Mouse (Mus musculus): ENCODE measurements around the gene Prokr1. TPM values are rescaled to one million over a fixed set of nuclear protein-coding genes. Genes with fewer than 3 reads are reported as not detected.

Prokr1 gene
- total and polyA plus RNA-seq, 2 experiments from 2014 or later, result 0.11 to 1.7 TPM

DNA sequence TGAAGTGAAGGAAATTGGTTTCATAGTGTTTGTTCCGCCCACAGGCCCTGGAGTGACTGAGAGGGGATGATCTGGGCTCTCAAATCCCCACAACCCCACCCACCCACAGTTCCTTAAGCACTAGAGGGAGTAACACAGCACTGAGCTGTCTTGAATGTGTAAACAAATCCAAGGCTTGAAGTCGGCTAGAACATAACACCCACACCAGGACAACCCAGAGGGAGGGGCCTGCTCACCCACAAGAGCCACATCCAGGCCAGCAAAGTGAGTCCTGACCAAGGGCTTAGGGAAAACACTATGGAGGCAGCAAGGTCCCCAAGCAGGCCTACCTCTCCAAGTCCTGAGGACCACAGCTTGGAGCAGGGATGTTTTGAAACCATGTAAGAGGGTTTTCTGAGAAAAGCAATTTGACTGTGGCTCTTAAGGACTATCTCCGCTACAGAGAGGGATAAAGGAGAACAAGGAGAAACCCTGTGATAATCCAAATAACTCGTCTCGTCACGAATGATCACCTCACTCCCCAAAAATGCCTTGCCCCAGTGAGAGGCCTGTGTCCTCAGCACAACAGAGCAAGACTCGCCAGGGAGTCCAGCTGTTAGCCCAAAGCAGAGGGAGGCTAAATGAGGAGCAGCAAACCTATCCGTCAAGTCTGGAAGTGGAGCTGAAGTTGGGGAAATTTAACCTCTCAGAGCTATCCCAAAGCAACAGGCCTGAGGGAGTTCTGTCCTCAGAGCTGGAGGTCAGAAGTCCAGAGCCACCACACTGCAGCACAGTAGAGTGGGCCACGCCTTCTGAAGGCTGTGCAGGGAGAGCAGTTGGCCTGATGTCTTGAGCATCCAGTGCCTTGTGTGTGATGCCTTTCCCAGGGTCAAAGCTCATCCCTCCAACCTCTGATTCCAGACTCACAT lies 22.6 kb downstream of the Prokr1 start:
- Histone ChIP-seq H3K4me2 (ENCODE audit: low read depth, low read length) (no peak overlapping the region), H3K9me3 (replicated peaks; ENCODE audit: control insufficient read depth, low read length) (no peaks in the 10 kb centered on the region; the same call in 1 of the 2 replicates), H3K36me3 (replicated peaks; ENCODE audit: control insufficient read depth, insufficient read depth, low read length) (no peaks in the 10 kb centered on the region), H3K9ac (replicated peaks; ENCODE audit: low read depth, low read length) (no peak overlapping the region), H3K4me3 (ENCODE audit: low read depth, low read length) (no peak overlapping the region), H3K27ac (ENCODE audit: low read depth) (no peak overlapping the region), H3K4me1 (ENCODE audit: control insufficient read depth, insufficient read depth) (no peaks in the 10 kb centered on the region), H3K27me3 (ENCODE audit: control insufficient read depth, insufficient read depth, low read length) (no peaks in the 10 kb centered on the region)
- no peak for TF ChIP-seq CTCF (IDR thresholded peaks at IDR 0.05; ENCODE audit: low read depth)
- no peak for TF ChIP-seq EP300 (IDR thresholded peaks at IDR 0.05; ENCODE audit: low read depth)
- DNase-seq (ENCODE audit: low spot score) (no peak), ATAC-seq (ENCODE audit: insufficient read depth, low read depth) (peak; percentile 27; the same call in 1 of the 2 replicates)
- WGBS, result 61% methylated on average over 9 of the region's 9 CpGs

DNA sequence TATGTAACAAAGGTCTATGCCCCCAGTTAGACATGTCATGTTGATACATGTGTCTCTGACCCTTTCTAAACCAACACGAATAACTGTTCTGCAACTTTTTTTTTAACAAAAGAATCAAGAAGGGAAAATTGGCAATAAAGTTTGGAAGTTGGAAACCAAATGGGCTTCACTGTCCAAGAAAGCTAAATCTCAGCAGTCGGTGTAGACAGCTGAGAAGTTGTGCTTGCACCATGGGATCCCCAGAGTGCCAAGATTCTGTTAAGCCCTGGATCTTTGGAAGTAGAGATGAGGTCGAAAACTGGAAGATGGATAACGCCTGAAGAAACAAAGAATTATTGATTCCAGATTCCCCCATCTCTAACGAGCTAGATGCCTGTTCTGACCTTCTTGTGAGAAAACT lies 25.4 kb downstream of the Prokr1 start:
- no peak for ATAC-seq (ENCODE audit: insufficient read depth, low read depth)
- no peak for DNase-seq (ENCODE audit: low spot score)
- Histone ChIP-seq H3K9me3 (replicated peaks; ENCODE audit: control insufficient read depth, low read length) (no peaks in the 10 kb centered on the region; the same call in 1 of the 2 replicates), H3K36me3 (replicated peaks; ENCODE audit: control insufficient read depth, insufficient read depth, low read length) (no peaks in the 10 kb centered on the region), H3K4me2 (ENCODE audit: low read depth, low read length) (no peak overlapping the region), H3K27ac (ENCODE audit: low read depth) (no peak overlapping the region), H3K4me3 (ENCODE audit: low read depth, low read length) (no peak overlapping the region), H3K9ac (replicated peaks; ENCODE audit: low read depth, low read length) (no peak overlapping the region), H3K27me3 (ENCODE audit: control insufficient read depth, insufficient read depth, low read length) (no peaks in the 10 kb centered on the region), H3K4me1 (ENCODE audit: control insufficient read depth, insufficient read depth) (no peaks in the 10 kb centered on the region)
- TF ChIP-seq CTCF (IDR thresholded peaks at IDR 0.05; ENCODE audit: low read depth) (no peak), EP300 (IDR thresholded peaks at IDR 0.05; ENCODE audit: low read depth) (no peak)
- 57% methylated on average over 5 of the region's 5 CpGs for WGBS

DNA sequence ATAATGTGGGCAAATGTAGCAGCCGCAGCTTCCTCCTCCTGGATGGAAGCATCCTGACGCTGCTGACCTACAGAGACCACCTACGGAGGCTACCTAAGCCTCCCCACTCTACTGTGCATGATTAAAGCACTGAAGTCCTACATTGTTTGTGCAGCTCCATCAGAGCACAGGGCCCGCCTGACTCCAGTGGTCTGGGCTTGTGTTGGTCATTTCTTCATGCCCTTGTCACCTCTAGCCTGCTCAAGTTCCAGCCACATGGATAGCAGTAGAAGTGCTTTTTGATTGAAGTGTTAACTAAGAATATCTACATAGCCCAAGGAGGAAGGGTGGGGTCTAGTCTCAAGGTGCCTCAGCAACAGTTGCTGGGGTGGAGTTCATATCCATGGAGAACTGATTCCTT lies 26.2 kb downstream of the Prokr1 start:
- no peaks in the 10 kb centered on the region for H3K27me3 ChIP-seq (ENCODE audit: control insufficient read depth, insufficient read depth, low read length)
- DNase-seq (ENCODE audit: low spot score) (no peak), ATAC-seq (ENCODE audit: insufficient read depth, low read depth) (no peak)
- no peak overlapping the region for H3K4me2 ChIP-seq (ENCODE audit: low read depth, low read length)
- no peak overlapping the region for H3K4me3 ChIP-seq (ENCODE audit: low read depth, low read length)
- H3K9ac ChIP-seq (replicated peaks; ENCODE audit: low read depth, low read length), result no peak overlapping the region
- 77% methylated on average over 4 of the region's 4 CpGs for WGBS
- no peaks in the 10 kb centered on the region for H3K4me1 ChIP-seq (ENCODE audit: control insufficient read depth, insufficient read depth)
- H3K27ac ChIP-seq (ENCODE audit: low read depth), result no peak overlapping the region
- no peaks in the 10 kb centered on the region for H3K36me3 ChIP-seq (replicated peaks; ENCODE audit: control insufficient read depth, insufficient read depth, low read length)
- TF ChIP-seq CTCF (IDR thresholded peaks at IDR 0.05; ENCODE audit: low read depth) (no peak), EP300 (IDR thresholded peaks at IDR 0.05; ENCODE audit: low read depth) (no peak)
- no peaks in the 10 kb centered on the region; the same call in 1 of the 2 replicates for H3K9me3 ChIP-seq (replicated peaks; ENCODE audit: control insufficient read depth, low read length)

DNA sequence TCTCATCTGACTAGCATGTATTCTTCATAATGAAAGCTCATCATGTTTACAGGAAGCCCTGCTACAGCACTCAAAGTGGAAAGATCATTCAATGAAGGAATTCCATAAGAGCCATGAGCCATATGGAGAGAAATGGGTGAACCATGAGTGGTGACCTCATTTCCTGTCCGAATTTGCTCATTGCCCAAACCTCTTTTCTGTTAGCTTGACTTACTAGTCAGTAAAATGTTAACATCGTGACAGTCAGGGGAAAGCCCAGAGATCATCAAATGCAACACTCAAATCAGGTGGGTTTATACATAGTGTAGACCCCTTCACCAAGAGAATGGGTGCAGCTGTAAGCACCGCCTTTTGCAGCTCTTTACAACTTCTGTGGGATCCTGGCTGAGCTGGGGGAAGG lies 36.8 kb downstream of the Prokr1 start:
- Histone ChIP-seq H3K9me3 (replicated peaks; ENCODE audit: control insufficient read depth, low read length) (no peaks in the 10 kb centered on the region), H3K36me3 (replicated peaks; ENCODE audit: control insufficient read depth, insufficient read depth, low read length) (no peaks in the 10 kb centered on the region), H3K4me1 (ENCODE audit: control insufficient read depth, insufficient read depth) (no peaks in the 10 kb centered on the region), H3K4me3 (ENCODE audit: low read depth, low read length) (no peak overlapping the region), H3K27me3 (ENCODE audit: control insufficient read depth, insufficient read depth, low read length) (no peaks in the 10 kb centered on the region), H3K27ac (ENCODE audit: low read depth) (no peak overlapping the region), H3K4me2 (ENCODE audit: low read depth, low read length) (no peak overlapping the region), H3K9ac (replicated peaks; ENCODE audit: low read depth, low read length) (no peak overlapping the region)
- WGBS, result 73% methylated on average over 3 of the region's 3 CpGs
- DNase-seq (ENCODE audit: low spot score) (no peak), ATAC-seq (ENCODE audit: insufficient read depth, low read depth) (no peak)
- TF ChIP-seq CTCF (IDR thresholded peaks at IDR 0.05; ENCODE audit: low read depth), result no peak
- TF ChIP-seq EP300 (IDR thresholded peaks at IDR 0.05; ENCODE audit: low read depth), result no peak

DNA sequence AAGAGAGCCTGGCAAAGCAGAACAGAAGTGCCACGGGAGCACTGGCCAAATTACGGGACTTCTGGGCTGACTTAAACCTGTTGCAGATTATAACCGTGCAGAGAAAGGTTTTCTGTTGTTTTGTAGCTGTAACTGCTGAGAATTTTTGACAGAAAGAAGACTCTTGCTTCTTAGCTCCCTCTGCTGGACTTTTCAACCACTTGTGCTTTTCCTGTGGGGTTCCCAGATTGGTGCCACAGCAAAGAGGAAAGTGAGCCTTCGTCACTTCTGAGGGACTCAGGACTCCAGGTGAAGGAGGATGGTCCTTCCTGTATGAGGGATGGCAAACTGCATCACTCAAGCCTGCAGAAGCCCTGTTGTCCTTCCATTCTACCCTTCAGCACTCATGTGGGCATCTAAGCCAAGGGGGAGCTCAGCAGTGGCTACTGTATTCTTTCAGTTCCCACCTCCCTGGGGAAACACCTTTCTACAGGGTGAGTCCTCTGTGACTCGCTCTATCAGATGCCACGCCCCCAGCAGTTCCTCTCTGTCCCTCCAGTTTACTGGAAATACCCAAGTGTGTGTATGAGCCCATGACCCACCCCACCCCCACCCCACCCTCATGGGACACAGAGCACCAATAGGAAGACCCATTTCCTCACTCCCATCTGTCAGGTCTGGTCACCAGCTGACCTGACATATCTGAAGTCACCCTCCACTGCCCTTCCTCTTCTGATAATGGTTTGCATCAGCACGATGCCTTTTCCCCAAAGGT lies 38.3 kb downstream of the Prokr1 start:
- Histone ChIP-seq H3K27me3 (ENCODE audit: control insufficient read depth, insufficient read depth, low read length) (no peaks in the 10 kb centered on the region), H3K36me3 (replicated peaks; ENCODE audit: control insufficient read depth, insufficient read depth, low read length) (no peaks in the 10 kb centered on the region), H3K4me3 (ENCODE audit: low read depth, low read length) (no peak overlapping the region), H3K9ac (replicated peaks; ENCODE audit: low read depth, low read length) (no peak overlapping the region), H3K4me1 (ENCODE audit: control insufficient read depth, insufficient read depth) (no peaks in the 10 kb centered on the region), H3K4me2 (ENCODE audit: low read depth, low read length) (no peak overlapping the region), H3K9me3 (replicated peaks; ENCODE audit: control insufficient read depth, low read length) (no peaks in the 10 kb centered on the region), H3K27ac (ENCODE audit: low read depth) (no peak overlapping the region)
- ATAC-seq (ENCODE audit: insufficient read depth, low read depth) (no peak), DNase-seq (ENCODE audit: low spot score) (no peak)
- 32% methylated on average over 7 of the region's 7 CpGs for WGBS
- TF ChIP-seq EP300 (IDR thresholded peaks at IDR 0.05; ENCODE audit: low read depth) (no peak), CTCF (IDR thresholded peaks at IDR 0.05; ENCODE audit: low read depth) (peak; percentile 45)

Measured in heart, postnatal 0 days (tissue).